Mouse (Mus musculus) cerebellum, adult 11-12 months (tissue): Measurements from ENCODE around the gene Lmtk2.

Source experiments
- DNase-seq: peaks from one replicate; pipeline ENCODE4 v3.0.0; 2022

The Lmtk2 gene

DNA sequence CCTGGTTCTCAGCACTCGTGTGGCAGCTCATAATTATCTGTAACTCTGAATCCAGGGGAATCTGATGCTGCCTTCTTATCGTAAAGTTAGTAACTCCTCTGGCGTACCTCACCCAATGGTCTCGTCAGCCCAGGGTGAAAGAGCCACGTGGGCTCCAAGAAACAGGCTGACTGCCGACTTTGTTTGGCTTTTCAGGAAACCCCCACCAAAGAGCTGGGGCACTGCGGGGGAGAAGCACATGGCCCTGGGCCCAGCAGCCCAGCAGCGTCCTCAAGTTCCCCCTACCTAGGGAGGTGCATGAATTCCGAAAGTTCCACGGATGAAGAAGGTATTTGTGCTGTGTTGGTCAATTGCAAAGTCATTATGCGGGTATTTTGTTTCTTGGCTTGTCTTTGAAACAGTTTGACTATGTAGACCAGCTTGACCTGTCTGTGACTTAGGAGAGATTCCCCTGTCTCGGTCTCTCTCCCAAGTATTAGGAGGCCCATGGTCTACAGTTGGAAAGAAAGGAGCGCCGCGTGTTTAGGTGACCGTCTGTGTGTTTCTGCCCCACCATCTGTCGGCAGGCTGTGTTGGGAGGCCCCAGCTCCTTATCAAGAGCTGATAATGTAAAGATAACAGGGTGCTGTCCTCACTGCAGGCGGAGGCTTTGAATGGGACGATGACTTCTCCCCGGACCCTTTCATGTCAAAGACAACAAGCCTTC lies 82.5 kb downstream of the Lmtk2 start:
- DNase-seq, result no peak

GRCm38 (mm10) chr5:144183248-144183559 lies 83.0 kb downstream of the Lmtk2 start:
- no peak for DNase-seq

- no peak for DNase-seq
These were observed 83.6 kb downstream of the Lmtk2 start for GRCm38 (mm10) chr5:144183647-144184335.

GRCm38 (mm10) chr5:144184350-144185045 lies 84.3 kb downstream of the Lmtk2 start:
- DNase-seq, result no peak

DNA sequence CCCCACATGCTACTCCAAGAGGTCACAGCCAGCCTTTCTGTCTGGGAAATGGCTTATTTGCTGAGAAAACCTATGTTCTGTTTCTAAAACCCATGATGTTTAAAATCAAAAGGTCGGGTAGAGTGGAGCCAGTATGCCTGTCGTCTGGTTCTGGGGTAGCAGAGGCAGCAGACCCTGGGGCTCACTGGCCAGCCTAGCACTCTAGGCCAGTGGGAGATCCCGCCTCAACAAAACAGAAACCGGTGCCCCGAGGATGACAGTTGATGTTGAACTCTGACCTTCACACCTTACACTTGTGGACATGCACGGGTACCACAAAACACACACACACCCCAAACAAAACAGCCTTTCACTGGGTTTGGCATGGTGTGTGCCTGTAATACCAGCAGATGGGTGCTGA lies 88.2 kb downstream of the Lmtk2 start:
- DNase-seq, result no peak

GRCm38 (mm10) chr5:144189327-144189726 lies 89.1 kb downstream of the Lmtk2 start:
- no peak for DNase-seq

DNA sequence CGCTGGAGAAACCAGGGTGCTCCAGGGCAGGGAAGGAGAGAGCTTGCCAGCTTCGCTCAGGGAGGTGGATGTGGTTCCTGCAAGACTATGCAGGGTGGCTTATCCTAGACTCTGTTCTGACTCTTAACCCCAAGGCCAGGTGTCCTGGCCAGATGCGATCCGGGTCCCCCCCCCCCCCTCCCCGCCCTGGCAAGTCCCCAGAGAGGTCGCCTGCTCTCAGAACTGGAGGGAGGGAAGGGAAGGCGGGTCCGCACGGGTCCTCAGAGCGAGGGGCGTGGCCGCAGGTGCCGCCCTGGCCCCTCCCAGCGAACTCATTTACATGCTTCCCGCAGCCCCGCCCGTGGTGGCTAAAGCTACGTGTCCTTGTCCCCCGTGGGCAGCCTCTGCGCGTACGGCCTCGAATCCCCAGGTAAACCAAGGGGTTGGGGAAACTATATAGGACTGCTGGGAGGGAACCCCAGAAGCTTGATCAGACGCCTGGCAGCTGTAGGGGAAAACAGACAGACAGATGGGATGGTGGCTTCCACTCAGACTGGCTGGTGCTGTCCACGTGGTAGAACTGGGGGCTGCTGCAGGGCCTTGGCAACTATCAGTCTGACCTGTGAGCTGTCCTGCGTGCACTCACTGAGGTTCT lies 89.8 kb downstream of the Lmtk2 start, which contains the start of gene Bhlha15:
Gene Bhlha15, plus strand, starts transcription at position 337 of the 634 bp plus-strand sequence.
- no peak for DNase-seq

- DNase-seq, result no peak
These were observed 90.8 kb downstream of the Lmtk2 start for GRCm38 (mm10) chr5:144191026-144191425.

DNA sequence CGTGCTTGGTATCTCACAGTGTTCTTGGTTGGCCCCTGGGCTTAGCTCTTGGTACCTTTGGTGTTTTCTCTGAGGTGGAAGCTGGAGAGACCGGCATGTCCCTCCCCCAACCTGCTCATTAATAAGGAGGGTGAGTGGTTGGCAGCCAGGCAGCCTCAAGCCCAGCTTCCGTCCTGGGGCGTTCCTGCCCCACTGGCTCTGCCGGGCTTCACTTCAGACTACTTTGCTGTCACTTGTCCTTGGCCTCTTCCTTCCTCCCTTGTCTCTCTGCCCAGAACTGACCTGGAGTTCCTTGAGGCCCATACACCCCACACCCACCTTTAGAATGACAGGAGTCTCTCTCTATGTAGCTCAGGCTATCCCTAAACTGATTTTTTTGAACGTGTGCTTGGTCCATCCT lies 92.4 kb downstream of the Lmtk2 start:
- DNase-seq, result no peak

DNA sequence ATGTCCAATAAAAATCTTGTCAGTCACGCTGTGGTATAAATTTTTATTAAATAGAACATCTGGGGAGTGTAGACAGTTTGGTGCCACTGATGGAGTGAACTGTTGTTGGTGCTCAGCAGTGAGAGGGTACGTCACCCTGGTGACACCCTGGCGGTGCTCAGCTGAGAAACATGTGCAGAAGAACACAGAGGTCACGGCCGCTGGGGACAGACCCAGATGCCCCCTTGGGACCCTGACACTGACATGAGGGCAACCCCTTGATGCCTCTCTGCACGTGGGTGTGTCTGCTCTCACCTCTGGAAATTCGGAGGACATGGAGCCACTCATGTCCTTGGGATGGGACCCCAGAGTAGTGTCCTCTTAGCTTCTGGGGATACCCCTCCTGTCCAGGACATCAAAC lies 94.2 kb downstream of the Lmtk2 start:
- no peak for DNase-seq

GRCm38 (mm10) chr5:144195567-144195966 lies 95.3 kb downstream of the Lmtk2 start:
- no peak for DNase-seq

GRCm38 (mm10) chr5:144200616-144201015 lies 100.4 kb downstream of the Lmtk2 start:
- DNase-seq, result peak; percentile 43

- DNase-seq, result no peak
These were observed 102.2 kb downstream of the Lmtk2 start for GRCm38 (mm10) chr5:144202430-144202829.

DNA sequence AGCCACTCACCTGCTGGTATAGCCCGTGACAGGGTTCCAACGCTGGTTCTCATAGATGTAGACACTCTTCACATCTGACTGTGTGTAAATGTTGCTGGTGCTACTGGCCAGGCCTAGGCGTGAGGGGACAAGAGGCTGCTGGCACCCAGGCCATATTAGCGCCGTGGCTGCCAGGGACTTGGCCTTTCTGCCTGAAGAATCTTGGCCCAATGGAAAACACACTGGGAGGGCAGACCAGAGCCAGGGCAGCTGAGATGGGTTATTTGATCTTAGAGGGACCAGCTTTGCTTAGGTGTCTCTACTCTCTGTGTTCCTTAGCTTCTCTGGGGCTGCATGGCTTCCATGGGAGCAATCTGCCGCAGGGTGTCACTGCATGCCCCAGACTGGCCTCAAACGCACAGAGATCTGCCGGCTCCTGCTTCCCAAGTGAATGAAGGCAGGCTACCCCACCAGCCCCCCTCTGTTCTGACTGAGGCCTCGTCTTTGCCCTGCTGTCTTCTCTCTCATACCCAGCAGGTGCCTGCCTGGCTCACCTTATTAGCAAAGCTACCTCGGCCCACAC lies 103.2 kb downstream of the Lmtk2 start:
- peak; percentile 53 for DNase-seq

DNA sequence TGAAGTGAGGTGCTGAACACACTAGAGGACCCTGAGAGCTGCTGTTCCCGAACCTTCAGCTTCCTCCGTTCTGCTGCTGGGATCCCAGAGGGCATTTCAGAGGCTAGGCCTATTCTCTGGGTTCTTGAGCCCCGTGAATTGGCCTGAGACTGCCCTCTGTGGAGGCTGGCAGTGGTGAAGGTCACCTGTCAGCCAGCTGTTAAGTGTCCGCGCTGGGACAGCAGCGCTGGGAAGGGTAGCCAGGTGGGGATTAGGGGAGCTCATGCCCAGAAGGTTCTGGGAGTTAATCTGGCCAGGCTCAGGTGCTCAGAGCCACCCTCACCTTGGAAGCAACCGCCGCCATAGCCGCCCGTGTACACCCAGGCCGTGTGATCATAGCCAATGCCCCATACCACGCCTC lies 104.1 kb downstream of the Lmtk2 start:
- no peak for DNase-seq

DNA sequence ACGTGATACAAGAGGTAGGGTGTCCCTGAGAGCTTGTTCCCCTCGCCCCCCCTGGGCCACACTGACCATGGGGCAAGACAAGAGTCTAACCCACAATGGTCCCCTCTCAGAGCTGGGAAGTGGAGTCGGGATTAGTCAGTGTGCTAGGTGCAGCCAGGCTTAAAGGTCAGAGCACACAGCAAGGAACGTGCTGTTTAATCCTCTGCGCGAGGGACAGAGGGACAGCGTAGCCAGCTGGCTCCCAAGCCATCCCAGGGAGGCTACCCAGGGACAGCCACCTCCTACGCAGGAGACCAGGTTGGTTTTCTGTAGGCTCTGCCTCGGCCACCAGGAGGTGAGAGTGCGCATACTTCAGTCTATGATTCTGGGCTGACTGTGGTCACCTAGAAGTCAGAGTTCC lies 104.7 kb downstream of the Lmtk2 start:
- DNase-seq, result peak; percentile 56

GRCm38 (mm10) chr5:144206069-144206468 lies 105.8 kb downstream of the Lmtk2 start:
- peak; percentile 67 for DNase-seq

GRCm38 (mm10) chr5:144207478-144207877 lies 107.2 kb downstream of the Lmtk2 start:
- DNase-seq, result peak; percentile 58

DNA sequence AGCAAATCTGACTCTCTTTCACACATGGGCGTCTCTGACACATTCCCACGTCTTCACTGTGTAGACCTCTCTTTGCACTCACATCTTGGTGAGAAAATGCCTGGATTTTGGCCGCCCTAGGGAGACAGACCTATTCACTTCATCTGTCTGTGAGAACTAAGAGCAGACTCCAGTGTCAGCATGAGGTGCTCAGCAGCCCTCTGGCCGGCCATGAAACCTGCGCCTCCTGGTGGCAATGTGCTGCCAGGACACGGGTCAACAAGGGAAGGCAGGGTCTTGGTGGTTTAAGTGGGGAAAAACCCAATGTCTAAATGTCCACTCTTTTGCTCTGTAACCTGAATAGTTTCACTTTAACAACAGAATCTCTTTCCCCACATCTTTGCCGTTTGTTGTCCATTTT lies 114.2 kb downstream of the Lmtk2 start:
- DNase-seq, result peak; percentile 58

DNA sequence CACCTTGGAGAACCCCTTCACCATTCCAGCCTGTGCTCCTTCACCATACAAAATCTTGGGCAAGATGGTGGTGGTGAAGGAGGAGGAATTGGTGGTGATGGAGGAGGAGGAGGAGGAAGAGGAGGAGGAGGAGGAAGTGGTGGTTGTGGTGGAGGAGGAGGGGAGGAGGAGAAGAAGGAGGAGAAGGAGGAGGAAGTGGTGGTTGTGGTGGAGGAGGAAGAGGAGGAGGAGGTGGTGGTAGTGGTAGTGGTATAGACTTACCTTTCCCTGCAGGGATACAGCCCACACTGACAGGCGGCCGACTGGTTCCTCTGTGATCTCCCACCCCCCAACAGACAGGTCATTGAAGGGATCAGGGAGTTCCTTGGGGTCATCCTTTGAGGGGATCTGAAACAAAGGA lies 115.8 kb downstream of the Lmtk2 start:
- DNase-seq, result peak; percentile 12

DNA sequence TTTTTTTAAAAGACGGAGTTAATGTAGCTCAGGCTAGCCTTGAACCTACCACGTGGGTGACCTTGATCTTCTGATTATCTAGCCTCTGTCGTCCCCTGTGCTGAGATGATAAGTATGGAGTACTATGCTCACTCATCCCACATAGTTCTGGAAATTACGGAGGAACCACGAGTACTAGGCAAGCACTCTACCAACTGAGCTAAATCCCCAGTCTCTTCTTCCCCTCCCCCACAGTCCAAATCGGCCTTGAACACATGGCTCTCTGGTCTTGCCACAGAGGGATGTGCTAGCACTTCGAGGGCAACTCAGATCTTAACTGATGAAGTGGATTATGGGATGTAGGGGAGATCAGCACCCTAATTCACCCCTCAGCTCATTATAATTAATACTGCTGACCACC lies 117.8 kb downstream of the Lmtk2 start:
- DNase-seq, result peak; percentile 13

DNA sequence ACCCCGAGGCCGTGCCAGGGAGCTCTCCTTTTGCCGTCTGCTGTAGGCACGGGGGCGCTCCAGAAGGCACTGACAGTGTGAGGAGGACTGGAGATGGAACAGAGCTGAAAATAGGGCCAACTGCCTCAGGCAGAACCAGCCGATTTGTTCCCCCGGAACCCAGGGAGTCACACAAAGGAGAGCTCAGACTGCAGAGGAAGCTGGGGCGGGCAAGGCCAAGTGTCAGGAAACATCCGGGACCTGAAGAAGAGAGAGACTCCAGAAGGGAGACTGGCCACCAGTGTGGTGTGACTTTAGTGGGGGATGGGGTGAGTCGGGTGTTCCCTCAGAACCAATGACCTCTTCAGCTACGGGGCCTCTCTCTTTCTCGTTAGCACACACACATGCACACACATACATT lies 119.1 kb downstream of the Lmtk2 start:
- DNase-seq, result no peak

DNA sequence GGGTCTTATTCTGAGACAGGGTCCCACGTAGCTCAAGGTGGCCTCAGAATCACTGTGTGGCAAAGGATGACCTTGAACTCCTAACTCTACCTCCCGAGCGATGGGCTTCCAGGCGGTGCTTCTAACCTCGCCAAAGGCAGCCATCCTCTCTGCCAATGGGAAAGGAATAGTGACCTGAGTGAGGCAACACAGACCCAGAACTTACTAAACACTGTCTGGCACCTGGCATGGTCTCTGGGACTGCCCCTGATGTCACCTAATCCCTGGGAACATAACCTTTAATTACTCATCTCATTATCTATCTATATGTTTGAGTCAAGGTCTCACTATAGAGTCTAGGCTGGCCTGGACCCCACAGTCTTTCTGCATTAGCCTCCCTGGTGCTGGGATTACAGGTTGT lies 119.7 kb downstream of the Lmtk2 start:
- DNase-seq, result no peak
